Mouse (Mus musculus) monocyte, adult 5-6 weeks (primary cell): ENCODE results near the gene Ndufa11. TPM values are rescaled to one million over a fixed set of nuclear protein-coding genes. Genes with fewer than 3 reads are reported as not detected.

Experiments used
- ATAC-seq: fragments of 153-309, 156-312 bp; replicated peaks from 2 replicates; pipeline ENCODE4 v1.8.0; 2017; ENCODE audit warnings: mild to moderate bottlenecking; ENCODE audit not compliant: low TSS enrichment, insufficient number of reproducible peaks, severe bottlenecking, poor library complexity, low FRiP score
- total RNA-seq: library from RNA; stranded (forward); fragments of 200-1000, 200-491, 200-594 nt; gene quantifications from 3 replicates; pipeline ENCODE4 v1.2.3, GENCODE M21; 2017

Gene Ndufa11
- total RNA-seq, 1 experiment from 2014 or later, result 91.2 TPM

- ATAC-seq, result no peak
Measured at GRCm38 (mm10) chr17:56709708-56710107, 7.9 kb upstream of the Ndufa11 start.

- no peak for ATAC-seq
Measured at GRCm38 (mm10) chr17:56715360-56715759, 2.2 kb upstream of the Ndufa11 start.

GRCm38 (mm10) chr17:56715914-56716654 is 1.5 kb upstream of the Ndufa11 start:
- ATAC-seq, result no peak

GRCm38 (mm10) chr17:56716655-56717362 is 758 bp upstream of the Ndufa11 start:
- peak; percentile 83 for ATAC-seq

- ATAC-seq, result no peak
Measured at GRCm38 (mm10) chr17:56722441-56722840, 4.9 kb downstream of the Ndufa11 start.

GRCm38 (mm10) chr17:56723419-56724161 is 6.0 kb downstream of the Ndufa11 start:
- ATAC-seq, result no peak

- no peak for ATAC-seq
Measured at GRCm38 (mm10) chr17:56727029-56727649, 9.6 kb downstream of the Ndufa11 start.

- ATAC-seq, result no peak
Measured at GRCm38 (mm10) chr17:56727659-56728058, 10.1 kb downstream of the Ndufa11 start.

GRCm38 (mm10) chr17:56728117-56728516 is 10.6 kb downstream of the Ndufa11 start:
- ATAC-seq, result no peak

- no peak for ATAC-seq
Measured at GRCm38 (mm10) chr17:56729151-56729550, 11.6 kb downstream of the Ndufa11 start.

GRCm38 (mm10) chr17:56729656-56730055 is 12.1 kb downstream of the Ndufa11 start:
- no peak for ATAC-seq

GRCm38 (mm10) chr17:56736534-56736933 is 19.0 kb downstream of the Ndufa11 start:
- ATAC-seq, result no peak

GRCm38 (mm10) chr17:56738221-56738620 is 20.7 kb downstream of the Ndufa11 start:
- ATAC-seq, result no peak

GRCm38 (mm10) chr17:56740118-56740787 is 22.7 kb downstream of the Ndufa11 start:
- ATAC-seq, result no peak

GRCm38 (mm10) chr17:56740788-56741160 is 23.2 kb downstream of the Ndufa11 start:
- no peak for ATAC-seq

GRCm38 (mm10) chr17:56744173-56744572 is 26.6 kb downstream of the Ndufa11 start:
- no peak for ATAC-seq

GRCm38 (mm10) chr17:56751404-56752072 is 34.0 kb downstream of the Ndufa11 start:
- no peak for ATAC-seq

- no peak for ATAC-seq
Measured at GRCm38 (mm10) chr17:56753452-56753851, 35.9 kb downstream of the Ndufa11 start.
